Mouse (Mus musculus) lung, embryonic 16.5 days (tissue): ENCODE results near the gene Ube2e1. TPM values are rescaled to one million over a fixed set of nuclear protein-coding genes. Genes with fewer than 3 reads are reported as not detected.
"Not testable (repeated sequence)": the region's sequence is repeated elsewhere in the genome, so short reads cannot be mapped to it uniquely, and the experiment has no call there.

Experiments
- ATAC-seq: fragments of 200-750 bp; cut with Nextera tagmentation; 2 replicates; pipeline ENCODE4 v1.8.0; 2017; ENCODE audit warnings: low read depth, mild to moderate bottlenecking, moderate library complexity
- H3K27ac ChIP-seq: fragments of 300-500 bp; sonication (generic); 2 replicates; pipeline ENCODE4 v1.5.1; 2014; ENCODE audit warnings: mild to moderate bottlenecking, control low read depth, low read length
- H3K27me3 ChIP-seq: fragments of 300-500 bp; sonication (generic); 2 replicates; pipeline ENCODE4 v1.6.1; 2014; ENCODE audit warnings: low read depth, low read length, mixed read lengths; ENCODE audit not compliant: control insufficient read depth, insufficient read depth
- H3K36me3 ChIP-seq: fragments of 300-500 bp; sonication (generic); 2 replicates; pipeline ENCODE4 v1.6.1; 2014; ENCODE audit warnings: low read length; ENCODE audit not compliant: control insufficient read depth, insufficient read depth
- H3K4me1 ChIP-seq: fragments of 300-500 bp; sonication (generic); replicated peaks from 2 replicates; pipeline ENCODE4 v1.6.1; 2014; ENCODE audit warnings: low read length, mixed read lengths; ENCODE audit not compliant: control insufficient read depth, insufficient read depth
- H3K4me2 ChIP-seq: fragments of 300-500 bp; sonication (generic); 2 replicates; pipeline ENCODE4 v1.6.1; 2014; ENCODE audit warnings: low read depth, low read length, control low read depth
- H3K4me3 ChIP-seq: fragments of 300-500 bp; sonication (generic); 2 replicates; pipeline ENCODE4 v1.5.1; 2014; ENCODE audit warnings: mild to moderate bottlenecking, low read length, control low read depth
- H3K9ac ChIP-seq: fragments of 300-500 bp; sonication (generic); 2 replicates; pipeline ENCODE4 v1.6.1; 2014; ENCODE audit warnings: low read length, control low read depth
- H3K9me3 ChIP-seq: fragments of 300-500 bp; sonication (generic); 2 replicates; pipeline ENCODE4 v1.6.1; 2016; ENCODE audit warnings: low read length; ENCODE audit not compliant: control insufficient read depth
- WGBS: fragments of 180-500 bp; shearing (Covaris S2); extraction: QIAGEN DNeasy Blood & Tissue Kit; methylation state at CpG from one replicate; pipeline ENCODE4 v1.1.7; 2014; 5-methylcytosine and 5-hydroxymethylcytosine counted together
- polyA plus RNA-seq: library from polyadenylated mRNA; unstranded; fragments of >200 nt; fragmentation: Nextera tagmentation; extraction: Ambion mirVana; gene quantifications from 2 replicates; pipeline ENCODE4 v1.2.1, GENCODE M21; 2015

Ube2e1 gene
- polyA plus RNA-seq, 1 experiment from 2014 or later = 122 TPM

- Histone ChIP-seq H3K9me3 (no peaks in the 10 kb centered on the region), H3K27ac (peak within 1 kb of the TSS; percentile 92), H3K4me2 (peak within 1 kb of the TSS; percentile 86), H3K36me3 (no peaks in the 10 kb centered on the region), H3K9ac (peak within 1 kb of the TSS; percentile 86), H3K4me3 (peak within 1 kb of the TSS; percentile 85), H3K4me1 (no peaks in the 10 kb centered on the region), H3K27me3 (no peaks in the 10 kb centered on the region)
- peak; percentile 94 for ATAC-seq
- under 1% methylated on average over 56 of the region's 66 CpGs for WGBS
Measured at GRCm38 (mm10) chr14:18238750-18239731, 92.6 kb downstream of the Ube2e1 start, which contains the start of gene Nr1d2. Gene Nr1d2, minus strand, starts transcription at chr14:18239127.

GRCm38 (mm10) chr14:18238131-18238749, 93.4 kb downstream of the Ube2e1 start:
- Histone ChIP-seq H3K27me3 (no peaks in the 10 kb centered on the region), H3K9me3 (no peaks in the 10 kb centered on the region), H3K9ac (peak overlapping the region; percentile 86), H3K36me3 (no peaks in the 10 kb centered on the region), H3K4me1 (0 out of 2 replicates have a peak, but pooled peaks cover under 1% of the 10 kb centered on the region), H3K27ac (peak overlapping the region; percentile 92), H3K4me3 (peak overlapping the region; percentile 85), H3K4me2 (peak overlapping the region; percentile 86)
- ATAC-seq = peak; percentile 92
- 0% methylated on average over 68 of the region's 71 CpGs for WGBS

- Histone ChIP-seq H3K9ac (no peak overlapping the region; the same call in 1 of the 2 replicates), H3K9me3 (no peaks in the 10 kb centered on the region), H3K4me2 (peak overlapping the region; percentile 86), H3K36me3 (no peaks in the 10 kb centered on the region), H3K4me1 (0 out of 2 replicates have a peak, but pooled peaks cover 2% of the 10 kb centered on the region), H3K4me3 (no peak overlapping the region), H3K27me3 (no peaks in the 10 kb centered on the region), H3K27ac (no peak overlapping the region; the same call in 1 of the 2 replicates)
- 70% methylated on average over 4 of the region's 4 CpGs for WGBS
- no peak for ATAC-seq
Measured at GRCm38 (mm10) chr14:18237381-18237780, 94.3 kb downstream of the Ube2e1 start.

GRCm38 (mm10) chr14:18236496-18237235, 95.0 kb downstream of the Ube2e1 start:
- H3K36me3 ChIP-seq, H3K27me3 ChIP-seq, H3K4me2 ChIP-seq, H3K9ac ChIP-seq, ATAC-seq, H3K9me3 ChIP-seq, H3K27ac ChIP-seq, H3K4me1 ChIP-seq, H3K4me3 ChIP-seq: not testable (repeated sequence)
- 84% methylated on average over 2 of the region's 2 CpGs for WGBS

- no peaks in the 10 kb centered on the region for H3K36me3 ChIP-seq
- 0 out of 2 replicates have a peak, but pooled peaks cover 2% of the 10 kb centered on the region for H3K4me1 ChIP-seq
- H3K27ac ChIP-seq = no peak overlapping the region
- no peaks in the 10 kb centered on the region for H3K27me3 ChIP-seq
- WGBS = 44% methylated on average over 5 of the region's 5 CpGs
- no peak for ATAC-seq
- H3K4me2 ChIP-seq = no peak overlapping the region
- H3K9ac ChIP-seq = no peak overlapping the region
- no peaks in the 10 kb centered on the region for H3K9me3 ChIP-seq
- H3K4me3 ChIP-seq = no peak overlapping the region
Measured at GRCm38 (mm10) chr14:18233981-18234960, 97.4 kb downstream of the Ube2e1 start.

- H3K9me3 ChIP-seq = no peaks in the 10 kb centered on the region
- no peak overlapping the region for H3K4me2 ChIP-seq
- H3K36me3 ChIP-seq = no peaks in the 10 kb centered on the region
- ATAC-seq = no peak
- H3K4me1 ChIP-seq = 0 out of 2 replicates have a peak, but pooled peaks cover 2% of the 10 kb centered on the region
- no peak overlapping the region for H3K9ac ChIP-seq
- no peak overlapping the region for H3K4me3 ChIP-seq
- H3K27me3 ChIP-seq = no peaks in the 10 kb centered on the region
- WGBS = 61% methylated on average over 2 of the region's 2 CpGs
- H3K27ac ChIP-seq = no peak overlapping the region
Measured at GRCm38 (mm10) chr14:18233076-18233475, 98.6 kb downstream of the Ube2e1 start.
